Mouse (Mus musculus): ENCODE results near the gene Atcay. TPM values are rescaled to one million over a fixed set of nuclear protein-coding genes. Genes with fewer than 3 reads are reported as not detected.

Atcay gene
- polyA plus RNA-seq, 1 experiment from 2014 or later: 95.3 TPM

DNA sequence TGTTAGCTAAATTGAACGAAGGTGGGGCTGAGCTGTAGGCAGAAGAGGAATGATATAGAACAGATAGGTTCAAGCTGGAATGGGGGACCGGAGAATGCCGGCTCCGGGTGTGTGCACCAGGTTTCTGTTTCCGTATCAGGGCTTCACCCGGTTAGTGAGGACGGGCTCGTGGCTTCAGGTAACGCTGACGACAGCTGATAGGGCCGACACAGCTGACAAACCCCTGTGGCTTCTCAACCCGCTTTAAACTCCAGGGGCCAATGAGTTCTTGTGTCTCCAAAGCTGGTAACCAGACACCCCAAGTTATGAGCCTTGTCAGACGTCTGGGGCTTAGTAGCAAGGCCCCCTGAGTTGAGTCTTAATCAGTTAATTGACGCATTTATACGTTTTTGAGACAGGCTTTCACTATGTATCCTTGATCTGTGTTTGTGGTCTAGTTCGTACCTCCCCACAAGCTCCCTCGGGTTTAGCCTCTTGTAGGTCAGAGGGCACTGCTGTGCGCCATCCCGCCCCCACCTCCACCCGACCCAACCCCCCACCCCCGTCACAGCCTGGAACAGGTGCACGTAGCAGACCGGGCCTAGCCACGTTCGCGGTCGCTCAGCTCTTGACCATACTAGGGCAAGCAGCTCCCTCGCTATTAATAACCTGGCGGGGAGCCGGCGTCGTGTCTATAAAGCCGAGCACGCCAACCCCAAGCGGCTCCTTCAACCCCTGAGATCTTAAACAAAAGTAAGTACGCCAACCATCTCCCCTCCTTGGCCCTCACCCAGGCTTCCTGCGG lies 36.5 kb downstream of the Atcay start:
- 16% methylated on average over 37 of the region's 37 CpGs for WGBS
- no peak overlapping the region for H3K9ac ChIP-seq
- H3K27me3 ChIP-seq (replicated peaks): peaks cover 22% of the 10 kb centered on the region
- no peak for ATAC-seq (replicated peaks)
- H3K4me1 ChIP-seq: peaks cover 18% of the 10 kb centered on the region
- no peaks in the 10 kb centered on the region for H3K9me3 ChIP-seq
- H3K36me3 ChIP-seq (replicated peaks): peaks cover 12% of the 10 kb centered on the region; the same call in 1 of the 2 replicates
- no peak overlapping the region for H3K27ac ChIP-seq
- H3K4me2 ChIP-seq: no peak overlapping the region
- no peak overlapping the region for H3K4me3 ChIP-seq

DNA sequence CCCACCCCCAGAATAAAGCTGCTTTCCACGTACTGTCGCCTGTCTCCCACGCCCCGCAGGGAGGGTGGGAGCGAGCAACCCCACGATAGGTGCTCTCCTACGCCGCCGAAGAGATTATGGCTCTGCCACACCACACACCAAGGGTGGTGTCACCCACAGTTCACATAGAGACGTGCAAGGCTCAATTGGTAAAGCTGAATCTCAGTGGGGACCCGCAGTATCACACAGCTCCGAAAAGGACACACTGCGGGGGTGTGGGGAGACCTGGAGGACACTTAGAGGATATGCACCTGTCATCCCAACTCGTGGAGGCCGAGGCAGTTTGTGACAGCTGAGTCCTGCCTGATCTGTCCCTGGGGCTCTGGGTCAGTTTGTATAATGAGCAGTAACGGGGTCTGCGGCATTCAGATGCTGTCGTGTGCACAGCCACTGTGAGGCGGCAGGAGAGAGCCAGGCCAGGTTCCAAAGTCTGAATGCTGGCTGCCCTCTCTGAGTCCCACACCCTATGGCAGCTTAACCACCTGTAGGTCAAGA lies 37.6 kb downstream of the Atcay start:
- Histone ChIP-seq H3K27me3 (replicated peaks) (peaks cover 22% of the 10 kb centered on the region), H3K9me3 (no peaks in the 10 kb centered on the region), H3K36me3 (replicated peaks) (peaks cover 12% of the 10 kb centered on the region; the same call in 1 of the 2 replicates), H3K4me2 (peak overlapping the region; percentile 93), H3K9ac (peak overlapping the region; percentile 63), H3K4me3 (peak overlapping the region; percentile 65), H3K4me1 (peaks cover 18% of the 10 kb centered on the region), H3K27ac (peak overlapping the region; percentile 99)
- ATAC-seq (replicated peaks): peak; percentile 48
- WGBS: 3% methylated on average over 19 of the region's 19 CpGs

DNA sequence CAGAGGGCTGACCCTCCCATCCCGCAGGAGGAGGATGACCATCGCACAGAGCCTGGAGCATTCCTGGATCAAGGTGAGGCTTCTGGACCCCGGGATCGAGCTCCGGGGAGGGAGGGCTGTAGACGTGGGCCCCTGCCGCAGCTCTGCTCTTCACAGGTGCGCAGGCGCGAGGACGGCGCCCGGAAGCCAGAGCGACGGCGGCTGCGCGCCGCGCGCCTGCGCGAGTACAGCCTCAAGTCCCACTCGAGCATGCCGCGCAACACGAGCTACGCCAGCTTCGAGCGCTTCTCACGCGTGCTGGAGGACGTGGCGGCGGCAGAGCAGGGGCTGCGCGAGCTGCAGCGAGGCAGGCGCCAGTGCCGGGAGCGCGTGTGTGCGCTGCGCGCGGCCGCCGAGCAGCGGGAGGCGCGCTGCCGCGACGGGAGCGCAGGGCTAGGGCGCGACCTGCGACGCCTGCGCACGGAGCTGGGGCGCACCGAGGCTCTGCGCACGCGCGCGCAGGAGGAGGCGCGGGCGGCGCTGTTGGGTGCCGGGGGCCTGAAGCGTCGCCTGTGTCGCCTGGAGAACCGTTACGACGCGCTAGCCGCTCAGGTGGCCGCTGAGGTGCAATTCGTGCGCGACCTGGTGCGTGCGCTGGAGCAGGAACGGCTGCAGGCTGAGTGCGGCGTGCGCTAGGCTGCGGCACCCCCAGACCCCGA lies 38.2 kb downstream of the Atcay start:
- Histone ChIP-seq H3K27me3 (replicated peaks) (peaks cover 22% of the 10 kb centered on the region), H3K9ac (peak overlapping the region; percentile 63), H3K4me3 (peak overlapping the region; percentile 65), H3K4me2 (peak overlapping the region; percentile 93), H3K27ac (peak overlapping the region; percentile 99), H3K9me3 (no peaks in the 10 kb centered on the region), H3K4me1 (peaks cover 18% of the 10 kb centered on the region), H3K36me3 (replicated peaks) (peaks cover 12% of the 10 kb centered on the region; the same call in 1 of the 2 replicates)
- peak; percentile 88 for ATAC-seq (replicated peaks)
- WGBS: under 1% methylated on average over 88 of the region's 93 CpGs

DNA sequence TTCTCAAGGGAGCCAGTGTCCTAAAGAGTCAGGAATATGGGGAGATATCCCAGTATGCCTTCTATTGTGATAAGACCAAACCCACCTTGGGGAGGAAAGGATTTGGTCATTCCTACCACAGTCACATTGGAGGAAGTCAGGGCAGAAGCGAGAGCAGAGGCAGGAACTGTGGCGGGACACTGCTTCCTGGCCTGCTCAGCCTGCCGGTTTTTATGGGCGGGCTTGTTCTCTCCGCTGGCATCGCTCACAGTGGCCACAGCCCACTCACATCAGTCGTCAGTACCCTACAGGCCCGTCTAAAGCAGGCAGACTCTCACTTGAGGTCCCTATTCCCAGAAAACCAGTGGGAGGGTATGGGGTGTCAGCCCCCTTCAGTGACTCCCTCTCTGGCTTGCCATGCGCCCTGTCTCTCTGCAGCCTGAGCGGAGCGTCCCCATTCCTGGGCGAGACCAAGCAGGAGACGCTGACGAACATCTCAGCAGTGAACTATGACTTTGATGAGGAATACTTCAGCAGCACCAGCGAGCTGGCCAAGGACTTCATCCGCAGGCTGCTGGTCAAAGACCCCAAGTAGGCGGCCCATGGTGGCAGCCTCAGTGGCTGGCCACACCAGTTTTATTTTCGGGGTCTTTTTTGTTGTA lies 39.2 kb downstream of the Atcay start:
- Histone ChIP-seq H3K27me3 (replicated peaks) (peaks cover 14% of the 10 kb centered on the region), H3K4me2 (peak overlapping the region; percentile 93), H3K27ac (peak overlapping the region; percentile 99), H3K9ac (no peak overlapping the region), H3K4me3 (no peak overlapping the region), H3K36me3 (replicated peaks) (peaks cover 19% of the 10 kb centered on the region; the same call in 1 of the 2 replicates), H3K9me3 (no peaks in the 10 kb centered on the region), H3K4me1 (peaks cover 18% of the 10 kb centered on the region)
- WGBS: 90% methylated on average over 18 of the region's 18 CpGs
- no peak for ATAC-seq (replicated peaks)

DNA sequence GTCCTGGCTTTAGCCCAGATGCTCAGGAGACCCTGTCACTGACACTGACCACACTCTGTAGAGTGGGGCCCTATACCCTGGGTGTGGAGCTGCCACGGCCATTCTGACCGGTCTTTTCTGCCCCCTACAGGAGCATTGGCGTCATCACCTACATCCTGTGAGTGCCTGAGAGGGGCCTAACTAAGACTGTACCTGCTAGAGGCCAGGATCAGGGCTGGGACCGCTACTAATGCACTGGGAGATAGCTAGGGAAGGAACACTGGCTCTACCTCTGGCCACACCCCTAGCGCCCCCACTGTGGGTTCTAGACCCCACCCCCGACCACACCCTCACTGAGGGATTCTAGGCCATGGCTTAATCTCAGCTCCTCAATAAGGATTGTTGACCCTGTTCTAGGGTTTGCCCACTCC lies 39.7 kb downstream of the Atcay start:
- Histone ChIP-seq H3K9me3 (no peaks in the 10 kb centered on the region), H3K27ac (no peak overlapping the region), H3K4me2 (no peak overlapping the region), H3K9ac (no peak overlapping the region), H3K27me3 (replicated peaks) (peaks cover 10% of the 10 kb centered on the region), H3K4me3 (no peak overlapping the region), H3K36me3 (replicated peaks) (peaks cover 20% of the 10 kb centered on the region; the same call in 1 of the 2 replicates), H3K4me1 (peaks cover 18% of the 10 kb centered on the region)
- WGBS: 78% methylated on average over 6 of the region's 6 CpGs
- ATAC-seq (replicated peaks): no peak

DNA sequence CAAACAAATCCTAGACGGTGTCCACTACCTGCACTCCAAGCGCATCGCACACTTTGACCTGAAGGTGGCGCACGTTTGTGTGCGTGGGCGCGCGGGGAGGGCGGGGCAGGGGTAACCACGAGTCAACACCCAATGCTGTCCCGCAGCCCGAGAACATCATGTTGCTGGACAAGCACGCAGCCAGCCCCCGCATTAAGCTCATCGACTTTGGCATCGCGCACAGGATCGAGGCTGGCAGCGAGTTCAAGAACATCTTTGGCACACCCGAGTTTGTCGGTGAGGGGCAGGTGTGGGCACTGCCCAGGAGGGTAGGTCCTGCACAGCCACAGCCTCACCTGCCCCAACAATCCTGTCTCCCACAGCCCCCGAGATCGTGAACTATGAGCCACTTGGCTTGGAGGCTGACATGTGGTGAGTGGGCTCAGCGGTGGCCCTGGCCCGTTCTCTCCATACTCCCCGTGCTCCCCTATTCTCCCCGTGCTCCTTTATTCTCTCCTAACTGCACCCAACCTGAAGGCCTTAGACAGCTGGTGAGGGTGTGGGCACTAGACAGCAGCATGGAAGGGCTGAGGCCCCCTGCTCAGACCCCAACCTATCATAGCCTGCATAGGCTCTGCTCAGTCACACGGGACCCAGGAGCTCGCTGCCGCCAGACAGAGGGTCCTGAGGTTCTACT lies 40.3 kb downstream of the Atcay start:
- H3K4me3 ChIP-seq: no peak overlapping the region
- peaks cover 18% of the 10 kb centered on the region for H3K4me1 ChIP-seq
- WGBS: 68% methylated on average over 31 of the region's 31 CpGs
- no peak overlapping the region for H3K4me2 ChIP-seq
- ATAC-seq (replicated peaks): no peak
- no peak overlapping the region for H3K27ac ChIP-seq
- no peak overlapping the region for H3K9ac ChIP-seq
- peaks cover 4% of the 10 kb centered on the region for H3K27me3 ChIP-seq (replicated peaks)
- no peaks in the 10 kb centered on the region for H3K9me3 ChIP-seq
- peaks cover 22% of the 10 kb centered on the region; the same call in 1 of the 2 replicates for H3K36me3 ChIP-seq (replicated peaks)

DNA sequence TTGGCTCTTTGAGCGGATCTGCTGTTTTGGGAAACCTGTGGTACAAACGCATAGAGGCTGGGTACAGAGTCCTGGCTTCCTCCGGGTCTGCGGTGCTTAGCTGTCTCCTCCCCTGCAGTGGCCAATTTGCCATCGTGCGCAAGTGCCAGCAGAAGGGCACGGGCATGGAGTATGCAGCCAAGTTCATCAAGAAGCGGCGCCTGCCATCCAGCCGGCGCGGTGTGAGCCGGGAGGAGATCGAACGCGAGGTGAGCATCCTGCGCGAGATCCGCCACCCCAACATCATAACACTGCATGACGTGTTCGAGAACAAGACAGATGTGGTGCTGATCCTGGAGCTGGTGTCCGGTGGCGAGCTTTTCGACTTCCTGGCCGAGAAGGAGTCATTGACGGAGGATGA lies 40.8 kb downstream of the Atcay start:
- peaks cover 18% of the 10 kb centered on the region for H3K4me1 ChIP-seq
- WGBS: 79% methylated on average over 26 of the region's 26 CpGs
- H3K9me3 ChIP-seq: no peaks in the 10 kb centered on the region
- no peak overlapping the region for H3K4me2 ChIP-seq
- H3K9ac ChIP-seq: no peak overlapping the region
- no peaks in the 10 kb centered on the region for H3K27me3 ChIP-seq (replicated peaks)
- peaks cover 24% of the 10 kb centered on the region; the same call in 1 of the 2 replicates for H3K36me3 ChIP-seq (replicated peaks)
- no peak overlapping the region for H3K27ac ChIP-seq
- ATAC-seq (replicated peaks): no peak
- no peak overlapping the region for H3K4me3 ChIP-seq

DNA sequence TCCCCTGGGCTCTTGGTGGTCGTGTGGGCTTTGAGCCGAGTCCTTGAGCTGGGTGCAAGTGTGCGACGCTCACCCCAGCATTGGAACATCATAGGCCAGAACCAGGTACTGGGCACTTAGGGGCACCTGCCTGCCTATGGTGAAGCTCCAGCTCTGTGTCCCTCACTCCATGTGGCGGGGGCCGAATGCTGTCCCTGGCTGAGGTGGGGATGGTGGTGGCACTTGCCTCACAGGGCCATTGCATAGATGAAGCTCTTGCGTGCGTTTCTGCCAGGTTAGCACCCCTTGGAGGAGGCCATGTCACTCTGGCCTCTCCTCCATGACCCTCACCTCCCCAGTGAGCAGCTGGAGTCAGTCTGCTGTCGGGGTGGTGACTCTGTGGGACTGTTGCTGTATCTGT lies 43.5 kb downstream of the Atcay start:
- WGBS: 98% methylated on average over 9 of the region's 9 CpGs
- no peak overlapping the region for H3K4me3 ChIP-seq
- no peak for ATAC-seq (replicated peaks)
- peaks cover 26% of the 10 kb centered on the region for H3K4me1 ChIP-seq
- H3K27me3 ChIP-seq (replicated peaks): no peaks in the 10 kb centered on the region
- no peak overlapping the region for H3K27ac ChIP-seq
- H3K36me3 ChIP-seq (replicated peaks): peaks cover 28% of the 10 kb centered on the region; the same call in 1 of the 2 replicates
- H3K9me3 ChIP-seq: no peaks in the 10 kb centered on the region
- H3K9ac ChIP-seq: no peak overlapping the region
- H3K4me2 ChIP-seq: no peak overlapping the region

DNA sequence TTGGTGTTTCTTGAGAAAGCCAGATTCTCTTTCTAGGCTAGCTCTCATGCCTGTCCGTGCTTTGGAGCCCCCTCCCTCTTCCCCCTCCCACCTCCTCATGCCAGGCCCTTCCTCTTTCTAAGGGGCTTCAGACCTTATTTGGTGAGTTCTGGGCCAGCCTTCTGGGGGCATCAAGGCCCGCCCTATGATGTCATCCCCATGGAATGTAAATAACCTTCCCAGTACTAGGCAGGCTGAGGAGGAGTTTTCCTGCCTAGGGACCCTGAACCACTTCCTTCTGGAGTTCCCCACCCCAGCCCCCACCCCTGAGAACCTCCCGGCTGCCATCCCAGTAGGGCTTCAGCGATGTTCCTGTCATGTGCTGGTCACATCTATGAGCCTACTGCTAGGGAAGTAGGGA lies 45.9 kb downstream of the Atcay start:
- H3K9me3 ChIP-seq: no peaks in the 10 kb centered on the region
- H3K4me2 ChIP-seq: no peak overlapping the region
- H3K4me1 ChIP-seq: peaks cover 23% of the 10 kb centered on the region
- WGBS: 79% methylated on average over 4 of the region's 4 CpGs
- no peaks in the 10 kb centered on the region for H3K27me3 ChIP-seq (replicated peaks)
- H3K27ac ChIP-seq: no peak overlapping the region
- ATAC-seq (replicated peaks): no peak
- no peak overlapping the region for H3K9ac ChIP-seq
- H3K36me3 ChIP-seq (replicated peaks): peaks cover 38% of the 10 kb centered on the region
- H3K4me3 ChIP-seq: no peak overlapping the region

DNA sequence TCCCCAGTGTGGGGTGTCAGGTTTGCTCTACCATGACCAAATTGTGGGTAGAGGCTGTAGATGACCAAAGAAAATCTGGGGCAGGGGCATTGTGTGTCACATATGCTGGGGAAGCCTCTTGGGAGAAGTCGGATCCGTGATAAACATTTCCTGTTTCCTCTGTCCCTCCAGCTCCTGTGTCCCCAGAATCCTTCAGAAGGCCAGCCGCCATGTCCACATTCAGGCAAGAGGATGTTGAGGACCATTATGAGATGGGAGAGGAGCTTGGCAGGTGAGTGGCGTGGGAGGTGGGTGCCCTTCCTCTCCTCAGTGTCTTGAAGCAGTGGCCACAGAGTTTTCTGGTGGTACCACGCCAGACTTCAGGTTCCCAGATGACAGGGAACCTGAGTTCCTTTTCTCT lies 46.8 kb downstream of the Atcay start, which contains the start of gene 4930442H23Rik:
Gene 4930442H23Rik, minus strand, starts transcription at position 45 of the 400 bp plus-strand sequence.
- Histone ChIP-seq H3K9ac (peak within 1 kb of the TSS; percentile 72), H3K36me3 (replicated peaks) (peaks cover 48% of the 10 kb centered on the region), H3K4me2 (peak within 1 kb of the TSS; percentile 53), H3K27ac (peak within 1 kb of the TSS; percentile 88), H3K4me1 (peaks cover 23% of the 10 kb centered on the region), H3K4me3 (peak within 1 kb of the TSS; percentile 58), H3K27me3 (replicated peaks) (no peaks in the 10 kb centered on the region), H3K9me3 (no peaks in the 10 kb centered on the region)
- ATAC-seq (replicated peaks): no peak
- WGBS: 86% methylated on average over 5 of the region's 5 CpGs
